Mouse (Mus musculus) MEL (cell line): ENCODE measurements around the gene Xrcc4. TPM values are rescaled to one million over a fixed set of nuclear protein-coding genes. Genes with fewer than 3 reads are reported as not detected.

Experiments
- DNase-seq: peaks from one replicate; pipeline ENCODE4 v3.0.0; 2011; ENCODE audit warnings: low read depth, low spot score
- H3K27ac ChIP-seq: 2 replicates; pipeline ENCODE4 v1.5.1; 2012; ENCODE audit warnings: low read depth, mild to moderate bottlenecking, control low read depth, low read length, moderate library complexity; ENCODE audit not compliant: control insufficient read depth
- H3K27me3 ChIP-seq, 2 experiments: fragments of 150-350 bp in 1 of 2; sonication (generic) in 1 of 2; 2 replicates each; pipeline ENCODE4 v1.6.1; 2012; ENCODE audit warnings: low read length in 2 of 2, mild to moderate bottlenecking in 2 of 2, improper control_type of control experiment in 1 of 2, moderate library complexity in 1 of 2; ENCODE audit not compliant: insufficient read depth in 2 of 2, control insufficient read depth in 1 of 2
- H3K36me3 ChIP-seq, 2 experiments: 2 replicates each; pipeline ENCODE4 v1.6.1; 2012 to 2014; ENCODE audit warnings: low read length in 2 of 2, improper control_type of control experiment in 1 of 2, inconsistent platforms in 1 of 2, mild to moderate bottlenecking in 1 of 2; ENCODE audit not compliant: insufficient read depth in 2 of 2, control insufficient read depth in 1 of 2
- H3K4me1 ChIP-seq, 2 experiments: fragments of 150-350 bp in 1 of 2; sonication (generic) in 1 of 2; 2 replicates each; pipeline ENCODE4 v1.6.1; 2012; ENCODE audit warnings: low read length in 2 of 2, improper control_type of control experiment in 1 of 2, mild to moderate bottlenecking in 1 of 2; ENCODE audit not compliant: insufficient read depth in 2 of 2, control insufficient read depth in 1 of 2
- H3K4me3 ChIP-seq, 2 experiments: fragments of 150-350 bp in 1 of 2; sonication (generic) in 1 of 2; 2 replicates each; pipeline ENCODE4 v1.5.1; 2012; ENCODE audit warnings: low read depth in 2 of 2, low read length in 2 of 2, mild to moderate bottlenecking in 2 of 2, moderate library complexity in 2 of 2, control low read depth in 1 of 2, improper control_type of control experiment in 1 of 2; ENCODE audit not compliant: control insufficient read depth in 1 of 2, insufficient read depth in 1 of 2
- H3K79me2 ChIP-seq: 2 replicates; pipeline ENCODE4 v1.6.1; 2012; ENCODE audit warnings: mild to moderate bottlenecking, low read length, moderate library complexity; ENCODE audit not compliant: control insufficient read depth, poor library complexity, insufficient read depth
- H3K9ac ChIP-seq: 2 replicates; pipeline ENCODE4 v1.6.1; 2012; ENCODE audit warnings: low read depth, mild to moderate bottlenecking, control low read depth, low read length, moderate library complexity; ENCODE audit not compliant: control insufficient read depth, poor library complexity, severe bottlenecking
- H3K9me3 ChIP-seq: fragments of 150-350 bp; sonication (generic); replicated peaks from 2 replicates; pipeline ENCODE4 v1.6.1; 2012; ENCODE audit warnings: mild to moderate bottlenecking, low read length, improper control_type of control experiment, moderate library complexity; ENCODE audit not compliant: insufficient read depth
- BHLHE40 ChIP-seq: IDR thresholded peaks from 2 replicates; pipeline ENCODE4 v1.6.1; 2012; ENCODE audit warnings: low read depth, mild to moderate bottlenecking, inconsistent platforms, low read length, improper control_type of control experiment, borderline replicate concordance
- CHD1 ChIP-seq: IDR thresholded peaks from 2 replicates; pipeline ENCODE4 v1.6.1; 2012; ENCODE audit warnings: low read depth, mild to moderate bottlenecking, inconsistent platforms, low read length, improper control_type of control experiment
- CHD2 ChIP-seq: IDR thresholded peaks from 2 replicates; pipeline ENCODE4 v1.6.1; 2011; ENCODE audit warnings: low read length, improper control_type of control experiment
- CTCF ChIP-seq, 3 experiments: IDR thresholded peaks in 2 of 3; conservative IDR thresholded peaks in 1 of 3; 2 replicates each; pipeline ENCODE4 v1.5.1; 2011 to 2012; ENCODE audit warnings: low read length in 3 of 3, low read depth in 2 of 3, mild to moderate bottlenecking in 2 of 3, improper control_type of control experiment in 1 of 3, inconsistent platforms in 1 of 3, mixed read lengths in 1 of 3, moderate library complexity in 1 of 3; ENCODE audit not compliant: control insufficient read depth in 1 of 3, insufficient read depth in 1 of 3, poor library complexity in 1 of 3, severe bottlenecking in 1 of 3
- E2F4 ChIP-seq: IDR thresholded peaks from 2 replicates; pipeline ENCODE4 v1.6.1; 2011; ENCODE audit warnings: low read depth, low read length, improper control_type of control experiment, borderline replicate concordance
- EP300 ChIP-seq, 2 experiments: IDR thresholded peaks; 2 replicates each; pipeline ENCODE4 v1.6.1; 2011; ENCODE audit warnings: improper control_type of control experiment in 2 of 2, low read length in 2 of 2, low read depth in 1 of 2, mild to moderate bottlenecking in 1 of 2
- GATA1 ChIP-seq: IDR thresholded peaks from 2 replicates; pipeline ENCODE4 v1.6.1; 2011; ENCODE audit warnings: low read depth, low read length, improper control_type of control experiment
- JUND ChIP-seq: IDR thresholded peaks from 2 replicates; pipeline ENCODE4 v1.6.1; 2011; ENCODE audit warnings: low read depth, mild to moderate bottlenecking, improper control_type of control experiment, low read length
- MAFK ChIP-seq: IDR thresholded peaks from 2 replicates; pipeline ENCODE4 v1.6.1; 2011; ENCODE audit warnings: low read depth, mild to moderate bottlenecking, low read length, improper control_type of control experiment, borderline replicate concordance
- MAX ChIP-seq: IDR thresholded peaks from 2 replicates; pipeline ENCODE4 v1.6.1; 2011; ENCODE audit warnings: low read length, improper control_type of control experiment
- NELFE ChIP-seq: IDR thresholded peaks from 2 replicates; pipeline ENCODE4 v1.6.1; 2011; ENCODE audit warnings: low read depth, low read length, improper control_type of control experiment
- POLR2AphosphoS5 ChIP-seq: IDR thresholded peaks from 2 replicates; pipeline ENCODE4 v1.6.1; 2012; ENCODE audit warnings: low read depth, borderline replicate concordance, mild to moderate bottlenecking, inconsistent platforms, low read length, moderate library complexity, mixed read lengths
- RAD21 ChIP-seq: IDR thresholded peaks from 2 replicates; pipeline ENCODE4 v1.6.1; 2011; ENCODE audit warnings: mild to moderate bottlenecking, low read depth, low read length, improper control_type of control experiment
- RCOR1 ChIP-seq: IDR thresholded peaks from 2 replicates; pipeline ENCODE4 v1.6.1; 2012; ENCODE audit warnings: low read depth, mild to moderate bottlenecking, inconsistent platforms, low read length, improper control_type of control experiment
- SIN3A ChIP-seq: IDR thresholded peaks from 2 replicates; pipeline ENCODE4 v1.6.1; 2012; ENCODE audit warnings: low read length, improper control_type of control experiment, inconsistent platforms
- TAL1 ChIP-seq: IDR thresholded peaks from 2 replicates; pipeline ENCODE4 v1.6.1; 2012; ENCODE audit warnings: mild to moderate bottlenecking, inconsistent platforms, low read length, moderate library complexity, mixed read lengths
- TBP ChIP-seq: IDR thresholded peaks from 2 replicates; pipeline ENCODE4 v1.8.0; 2011; ENCODE audit warnings: low read depth, low read length, improper control_type of control experiment
- TCF12 ChIP-seq: IDR thresholded peaks from 2 replicates; pipeline ENCODE4 v1.6.1; 2014; ENCODE audit warnings: low read depth, mild to moderate bottlenecking, inconsistent platforms, low read length, improper control_type of control experiment, moderate library complexity
- UBTF ChIP-seq: IDR thresholded peaks from 2 replicates; pipeline ENCODE4 v1.6.1; 2012; ENCODE audit warnings: low read depth, mild to moderate bottlenecking, inconsistent platforms, low read length, improper control_type of control experiment, moderate library complexity, borderline replicate concordance; ENCODE audit not compliant: insufficient read depth
- USF1 ChIP-seq: IDR thresholded peaks from 2 replicates; pipeline ENCODE4 v1.6.1; 2014; ENCODE audit warnings: low read depth, mild to moderate bottlenecking, inconsistent platforms, low read length, improper control_type of control experiment, moderate library complexity
- USF2 ChIP-seq, 2 experiments: IDR thresholded peaks; 2 replicates each; pipeline ENCODE4 v1.6.1; 2011 to 2012; ENCODE audit warnings: improper control_type of control experiment in 2 of 2, low read length in 2 of 2, borderline replicate concordance in 1 of 2, inconsistent platforms in 1 of 2, low read depth in 1 of 2, mild to moderate bottlenecking in 1 of 2; ENCODE audit not compliant: insufficient read depth in 1 of 2
- ZC3H11A ChIP-seq: IDR thresholded peaks from 2 replicates; pipeline ENCODE4 v1.6.1; 2012; ENCODE audit warnings: low read depth, mild to moderate bottlenecking, inconsistent platforms, low read length, improper control_type of control experiment
- ZKSCAN1 ChIP-seq: IDR thresholded peaks from 2 replicates; pipeline ENCODE4 v1.6.1; 2012; ENCODE audit warnings: low read depth, mild to moderate bottlenecking, inconsistent platforms, low read length, improper control_type of control experiment, moderate library complexity
- ZNF384 ChIP-seq: IDR thresholded peaks from 2 replicates; pipeline ENCODE4 v1.6.1; 2012; ENCODE audit warnings: low read depth, mild to moderate bottlenecking, inconsistent platforms, low read length, improper control_type of control experiment
- polyA plus RNA-seq, 2 experiments: library from polyadenylated mRNA; stranded (reverse) in 1 of 2; unstranded in 1 of 2; fragments of >175 nt in 1 of 2; fragments of >200 nt in 1 of 2; gene quantifications; 2 replicates each; pipeline versions ENCODE4 v1.2.1 to v1.2.4; 2012; ENCODE audit warnings: low replicate concordance in 2 of 2, low read depth in 1 of 2; ENCODE audit not compliant: insufficient read length in 2 of 2, insufficient read depth in 1 of 2, missing spikeins in 1 of 2
- total RNA-seq: library from RNA; depleted of rRNA; stranded (reverse); fragments of 300-350 nt; gene quantifications from 2 replicates; pipeline ENCODE4 v1.2.3, GENCODE M21; 2012

The Xrcc4 gene
- total and polyA plus RNA-seq, 3 experiments: 6.6 to 7.7 TPM; not detected in 1

GRCm38 (mm10) chr13:89850746-89851145, 238.7 kb downstream of the Xrcc4 start:
- no peaks in the 10 kb centered on the region for H3K79me2 ChIP-seq
- H3K4me1 ChIP-seq: no peaks in the 10 kb centered on the region
- TF ChIP-seq EP300 (IDR thresholded peaks at IDR 0.05; ENCODE audit: low read depth in 1 of 2, low read length in 2 of 2) (no peak), CHD1 (no peak), NELFE (no peak), ZKSCAN1 (no peak), TAL1 (no peak), USF1 (no peak), BHLHE40 (no peak), CTCF (IDR thresholded peaks at IDR 0.05 in 2 of 3, conservative IDR thresholded peaks at IDR 0.05 in 1 of 3; ENCODE audit: control insufficient read depth in 1 of 3, insufficient read depth in 1 of 3, low read depth in 2 of 3, low read length in 3 of 3, poor library complexity in 1 of 3, severe bottlenecking in 1 of 3) (no peak), CHD2 (no peak), ZC3H11A (no peak)
- no peak overlapping the region for H3K4me3 ChIP-seq
- H3K9ac ChIP-seq: no peak overlapping the region
- no peak for DNase-seq
- no peak overlapping the region for H3K27ac ChIP-seq
- H3K9me3 ChIP-seq: no peaks in the 10 kb centered on the region
- no peaks in the 10 kb centered on the region for H3K27me3 ChIP-seq
- H3K36me3 ChIP-seq: no peaks in the 10 kb centered on the region

- H3K79me2 ChIP-seq: no peaks in the 10 kb centered on the region
- H3K9me3 ChIP-seq: no peaks in the 10 kb centered on the region
- no peak overlapping the region for H3K27ac ChIP-seq
- H3K9ac ChIP-seq: no peak overlapping the region
- no peak for DNase-seq
- H3K27me3 ChIP-seq: no peaks in the 10 kb centered on the region
- TF ChIP-seq E2F4 (no peak), RCOR1 (no peak), ZNF384 (no peak), TBP (no peak), JUND (no peak), CHD2 (no peak), UBTF (no peak), SIN3A (no peak), RAD21 (no peak), POLR2AphosphoS5 (no peak), MAFK (no peak), USF1 (no peak), MAX (no peak), TCF12 (no peak), GATA1 (no peak), USF2 (IDR thresholded peaks at IDR 0.05; ENCODE audit: borderline replicate concordance in 1 of 2, insufficient read depth in 1 of 2, low read depth in 1 of 2, low read length in 2 of 2) (no peak), ZC3H11A (no peak)
- H3K36me3 ChIP-seq: no peaks in the 10 kb centered on the region
- no peaks in the 10 kb centered on the region for H3K4me1 ChIP-seq
- H3K4me3 ChIP-seq: no peak overlapping the region
These were observed 239.5 kb downstream of the Xrcc4 start for GRCm38 (mm10) chr13:89849955-89850354.
